Mouse (Mus musculus) small intestine, adult 10 weeks (tissue): ENCODE data around the gene Wdr53. TPM values are rescaled to one million over a fixed set of nuclear protein-coding genes. Genes with fewer than 3 reads are reported as not detected.

Source experiments
- polyA plus RNA-seq: library from polyadenylated mRNA; stranded (reverse); fragments of 350-450 nt; fragmentation: Illumina TruSeq; extraction: RNeasy Lipid Tissue Mini Kit (QIAGEN cat#74804); gene quantifications from one replicate; pipeline ENCODE4 v1.2.3, GENCODE M21; 2014; ENCODE audit warnings: low replicate concordance

Wdr53 gene
- 2.0 TPM for polyA plus RNA-seq

DNA sequence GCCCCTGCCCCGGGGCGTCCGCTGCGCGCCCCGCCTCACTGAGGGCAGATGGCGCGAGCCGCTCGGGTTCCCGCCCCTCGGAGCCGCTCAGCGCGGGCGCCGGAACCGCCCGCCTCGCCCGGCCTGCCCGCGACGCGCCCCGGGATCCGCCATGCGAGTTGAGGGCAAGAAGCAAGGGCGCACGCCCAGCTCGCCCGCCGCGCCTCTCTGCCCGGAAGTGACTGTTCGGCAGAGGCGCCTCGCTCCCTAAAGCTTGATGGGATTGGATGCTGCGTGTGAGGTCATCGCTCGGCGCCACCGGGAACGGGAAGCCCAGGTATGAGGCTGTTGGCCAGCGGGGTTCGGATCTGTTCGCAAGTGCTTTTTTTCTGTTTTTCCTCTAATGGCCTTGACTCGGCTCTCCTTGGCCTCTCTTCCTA, at the start of gene Wdr53, which contains the start of gene Fbxo45:
TSS of gene Wdr53 (plus strand) at position 276 of the 419 bp plus-strand sequence.
TSS of gene Fbxo45 (minus strand) at position 207 of the 419 bp plus-strand sequence.

DNA sequence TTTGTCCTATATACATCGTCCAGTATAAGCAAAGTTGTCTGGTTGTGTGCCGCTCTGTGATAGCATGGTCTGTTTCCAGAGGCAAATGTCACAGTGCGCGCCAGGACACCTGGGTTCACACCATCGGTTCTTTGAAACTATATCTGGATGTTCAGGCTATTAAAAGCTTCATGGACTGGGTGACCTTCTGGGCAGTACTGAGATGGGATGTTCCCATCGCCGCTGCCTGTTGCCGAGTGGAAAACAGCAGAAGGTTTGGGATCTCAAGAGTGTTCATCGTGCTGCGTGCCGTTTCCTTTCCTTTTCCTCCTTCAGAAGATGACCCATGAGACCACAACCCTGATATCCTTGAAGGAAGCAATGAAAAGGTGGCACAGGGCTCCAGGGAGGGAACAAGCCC, 24.3 kb downstream of the Wdr53 start, which contains the start of gene Smco1:
TSS of gene Smco1 (plus strand) at position 178 of the 400 bp plus-strand sequence.

DNA sequence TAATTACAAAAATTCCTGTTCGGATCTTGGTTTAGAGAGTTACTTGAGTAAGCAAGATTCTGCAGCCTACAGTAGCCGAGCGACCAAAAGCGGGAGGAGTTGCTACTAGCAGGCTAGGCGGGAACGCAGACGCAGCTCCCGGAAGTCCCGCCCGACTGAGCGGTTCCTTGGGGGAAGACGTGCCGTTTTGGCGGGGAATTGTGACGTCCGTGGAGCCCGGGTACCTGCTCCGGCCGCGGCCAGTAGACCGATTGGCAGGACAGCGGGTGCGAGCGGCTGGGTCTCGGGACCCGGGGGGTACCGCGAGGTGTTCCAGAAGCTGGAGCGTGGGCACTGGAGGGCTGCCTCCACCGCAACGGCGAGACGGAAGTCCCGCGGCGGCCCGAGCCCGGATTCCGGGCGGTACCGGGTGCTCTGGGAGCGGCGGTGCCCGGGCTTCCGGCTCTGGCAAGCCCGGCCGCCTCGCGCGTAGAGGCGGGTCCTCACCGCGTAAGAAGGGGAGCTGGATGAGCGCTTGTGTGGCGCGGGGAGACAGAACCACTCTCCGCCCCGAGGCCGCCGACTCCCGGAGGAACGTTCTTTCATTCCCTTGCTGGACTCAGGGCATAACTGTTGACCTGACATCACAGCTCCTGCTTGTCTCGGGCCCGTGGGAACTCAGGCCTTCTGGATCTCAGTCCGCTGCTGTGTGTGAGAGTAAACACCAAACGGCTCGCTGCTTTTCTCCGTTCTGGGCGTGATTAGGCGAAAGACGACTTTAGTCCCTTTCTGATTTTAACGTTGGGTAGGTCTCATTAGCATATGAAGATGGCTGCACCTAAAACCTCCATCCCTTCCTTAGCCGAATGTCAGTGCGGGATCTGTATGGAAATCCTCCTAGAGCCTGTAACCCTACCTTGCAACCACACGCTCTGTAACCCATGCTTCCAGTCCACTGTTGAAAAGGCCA, 30.6 kb downstream of the Wdr53 start, which contains the start of gene Rnf168:
TSS of gene Rnf168 (plus strand) at position 152 of the 949 bp plus-strand sequence.

Other genes with a start within 250 kb of the Wdr53 start
- 24.7 TPM for gene Senp5, start 243.9 kb upstream of the Wdr53 start, polyA plus RNA-seq
- 72.8 TPM for gene Pak2, start 167.9 kb upstream of the Wdr53 start, polyA plus RNA-seq
- gene Pigx, start 147.5 kb upstream of the Wdr53 start, polyA plus RNA-seq: 72.9 TPM
- gene Cep19, start 147.4 kb upstream of the Wdr53 start, polyA plus RNA-seq: 24.2 TPM
- 0.89 TPM for gene Nrros, start 81.6 kb upstream of the Wdr53 start, polyA plus RNA-seq
- gene Bex6, start 67.4 kb upstream of the Wdr53 start, polyA plus RNA-seq: not detected
- 21.9 TPM for gene Fbxo45, start 69 bp upstream of the Wdr53 start, polyA plus RNA-seq
- gene Smco1, start 24.2 kb downstream of the Wdr53 start, polyA plus RNA-seq: not detected
- 31.9 TPM for gene Rnf168, start 30.2 kb downstream of the Wdr53 start, polyA plus RNA-seq
- gene Ubxn7, start 85.0 kb downstream of the Wdr53 start, polyA plus RNA-seq: 23.9 TPM
- gene Tm4sf19, start 153.3 kb downstream of the Wdr53 start, polyA plus RNA-seq: not detected
- gene Tctex1d2, start 172.5 kb downstream of the Wdr53 start, polyA plus RNA-seq: 23.1 TPM
- gene Pcyt1a, start 183.7 kb downstream of the Wdr53 start, polyA plus RNA-seq: 134 TPM
- 9.4 TPM for gene Slc51a, start 240.7 kb downstream of the Wdr53 start, polyA plus RNA-seq
- not detected for gene Zdhhc19, start 249.0 kb downstream of the Wdr53 start, polyA plus RNA-seq